Mouse (Mus musculus): ENCODE data around the gene Aqp5. TPM values are rescaled to one million over a fixed set of nuclear protein-coding genes. Genes with fewer than 3 reads are reported as not detected.
A peak's percentile ranks its signal among the peaks of the same experiment; 100 is the strongest.

The Aqp5 gene
- polyA plus RNA-seq, 1 experiment from 2014 or later = 0.15 TPM

- Histone ChIP-seq H3K27ac (ENCODE audit: low read depth, low read length) (peak overlapping the region; percentile 76), H3K4me2 (ENCODE audit: low read length) (no peak overlapping the region), H3K9ac (ENCODE audit: low read length) (no peak overlapping the region), H3K4me3 (ENCODE audit: low read depth, low read length) (no peak overlapping the region), H3K4me1 (ENCODE audit: control insufficient read depth, insufficient read depth, low read length) (no peaks in the 10 kb centered on the region), H3K9me3 (replicated peaks; ENCODE audit: control insufficient read depth, low read length) (no peaks in the 10 kb centered on the region), H3K36me3 (ENCODE audit: control insufficient read depth, insufficient read depth, low read length) (peaks cover 71% of the 10 kb centered on the region), H3K27me3 (replicated peaks; ENCODE audit: control insufficient read depth, insufficient read depth, low read length) (no peaks in the 10 kb centered on the region)
- DNase-seq (ENCODE audit: low spot score) (no peak), ATAC-seq (no peak)
- WGBS = 75% methylated on average over 12 of the region's 12 CpGs
These were observed 47.0 kb downstream of the Aqp5 start for GRCm38 (mm10) chr15:99637405-99638123.

GRCm38 (mm10) chr15:99638124-99638485 is 47.5 kb downstream of the Aqp5 start:
- peaks cover 66% of the 10 kb centered on the region for H3K36me3 ChIP-seq (ENCODE audit: control insufficient read depth, insufficient read depth, low read length)
- no peak overlapping the region for H3K4me2 ChIP-seq (ENCODE audit: low read length)
- H3K9me3 ChIP-seq (replicated peaks; ENCODE audit: control insufficient read depth, low read length) = no peaks in the 10 kb centered on the region
- no peak for DNase-seq (ENCODE audit: low spot score)
- ATAC-seq = no peak
- no peaks in the 10 kb centered on the region for H3K27me3 ChIP-seq (replicated peaks; ENCODE audit: control insufficient read depth, insufficient read depth, low read length)
- 89% methylated on average over 5 of the region's 5 CpGs for WGBS
- peak overlapping the region; percentile 76 for H3K27ac ChIP-seq (ENCODE audit: low read depth, low read length)
- H3K4me1 ChIP-seq (ENCODE audit: control insufficient read depth, insufficient read depth, low read length) = no peaks in the 10 kb centered on the region
- H3K4me3 ChIP-seq (ENCODE audit: low read depth, low read length) = no peak overlapping the region
- H3K9ac ChIP-seq (ENCODE audit: low read length) = no peak overlapping the region

DNA sequence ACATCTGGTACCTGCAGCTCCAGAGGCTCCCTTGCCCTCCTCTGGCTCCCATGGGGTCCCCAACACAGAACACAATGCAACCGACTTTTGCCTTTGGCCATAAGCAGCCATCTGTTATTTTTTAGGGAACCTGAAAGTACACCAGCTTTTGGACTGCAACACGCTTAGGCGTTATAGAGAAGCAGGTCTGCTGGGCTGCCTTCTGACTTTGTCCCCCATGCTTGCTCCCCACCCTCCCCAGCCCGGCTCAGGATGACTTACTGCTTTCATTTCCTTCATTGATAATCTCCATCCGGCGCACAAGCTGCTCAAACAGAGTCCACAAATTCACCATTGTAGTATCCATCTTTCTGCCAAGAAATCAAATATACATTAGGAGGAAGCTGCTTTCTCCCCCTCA is 52.0 kb downstream of the Aqp5 start:
- H3K27me3 ChIP-seq (replicated peaks; ENCODE audit: control insufficient read depth, insufficient read depth, low read length) = no peaks in the 10 kb centered on the region
- peaks cover 27% of the 10 kb centered on the region for H3K36me3 ChIP-seq (ENCODE audit: control insufficient read depth, insufficient read depth, low read length)
- peaks cover 16% of the 10 kb centered on the region for H3K4me1 ChIP-seq (ENCODE audit: control insufficient read depth, insufficient read depth, low read length)
- no peak for DNase-seq (ENCODE audit: low spot score)
- 86% methylated on average over 6 of the region's 6 CpGs for WGBS
- no peak overlapping the region for H3K27ac ChIP-seq (ENCODE audit: low read depth, low read length)
- H3K4me2 ChIP-seq (ENCODE audit: low read length) = no peak overlapping the region
- H3K4me3 ChIP-seq (ENCODE audit: low read depth, low read length) = no peak overlapping the region
- no peaks in the 10 kb centered on the region for H3K9me3 ChIP-seq (replicated peaks; ENCODE audit: control insufficient read depth, low read length)
- no peak overlapping the region for H3K9ac ChIP-seq (ENCODE audit: low read length)
- ATAC-seq = no peak

DNA sequence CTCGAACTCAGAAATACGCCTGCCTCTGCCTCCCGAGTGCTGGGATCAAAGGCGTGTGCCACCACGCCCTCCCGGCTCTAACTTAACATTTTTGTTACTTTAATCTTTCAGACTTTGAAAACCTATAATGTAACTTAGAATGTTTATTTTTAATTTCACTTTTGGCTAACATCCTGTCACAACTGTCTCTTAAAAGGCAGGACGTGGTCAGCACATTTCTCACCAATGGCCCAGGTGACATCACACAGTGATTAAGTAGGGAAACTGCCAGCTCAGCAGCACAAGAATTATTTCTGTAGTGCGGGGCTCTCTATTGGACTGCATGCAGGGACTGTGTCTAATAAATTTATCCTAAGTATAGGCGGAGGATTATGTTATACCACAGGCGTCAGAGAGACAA is 53.2 kb downstream of the Aqp5 start:
- Histone ChIP-seq H3K36me3 (ENCODE audit: control insufficient read depth, insufficient read depth, low read length) (peaks cover 16% of the 10 kb centered on the region), H3K27ac (ENCODE audit: low read depth, low read length) (no peak overlapping the region), H3K9me3 (replicated peaks; ENCODE audit: control insufficient read depth, low read length) (no peaks in the 10 kb centered on the region), H3K4me3 (ENCODE audit: low read depth, low read length) (no peak overlapping the region), H3K4me1 (ENCODE audit: control insufficient read depth, insufficient read depth, low read length) (peaks cover 25% of the 10 kb centered on the region), H3K9ac (ENCODE audit: low read length) (no peak overlapping the region), H3K27me3 (replicated peaks; ENCODE audit: control insufficient read depth, insufficient read depth, low read length) (no peaks in the 10 kb centered on the region), H3K4me2 (ENCODE audit: low read length) (no peak overlapping the region)
- 74% methylated on average over 10 of the region's 10 CpGs for WGBS
- ATAC-seq (no peak), DNase-seq (ENCODE audit: low spot score) (no peak)

Other genes with a start within 250 kb of the Aqp5 start
- 3.9 and 5.6 TPM in 2 replicates for gene Fmnl3, start 220.3 kb upstream of the Aqp5 start, polyA plus RNA-seq (2014; fragmentation: Nextera tagmentation; extraction: Ambion mirVana)
- 230 and 247 TPM in 2 replicates for gene Tmbim6, start 197.9 kb upstream of the Aqp5 start, polyA plus RNA-seq (2014; fragmentation: Nextera tagmentation; extraction: Ambion mirVana)
- gene Nckap5l, start 133.0 kb upstream of the Aqp5 start, polyA plus RNA-seq (2014; fragmentation: Nextera tagmentation; extraction: Ambion mirVana) = 9.1 and 12.4 TPM in 2 replicates
- gene Bcdin3d, start 116.1 kb upstream of the Aqp5 start, polyA plus RNA-seq (2014; fragmentation: Nextera tagmentation; extraction: Ambion mirVana) = 22.4 and 25.4 TPM in 2 replicates
- gene Faim2, start 62.6 kb upstream of the Aqp5 start, polyA plus RNA-seq (2014; fragmentation: Nextera tagmentation; extraction: Ambion mirVana) = 11.6 and 12.7 TPM in 2 replicates
- not detected in 2 replicates for gene Aqp2, start 11.7 kb upstream of the Aqp5 start, polyA plus RNA-seq (2014; fragmentation: Nextera tagmentation; extraction: Ambion mirVana)
- 0.10 TPM in 1 of 2 replicates, not detected in the other for gene Aqp6, start 10.6 kb downstream of the Aqp5 start, polyA plus RNA-seq (2014; fragmentation: Nextera tagmentation; extraction: Ambion mirVana)
- 74.2 and 78.9 TPM in 2 replicates for gene Racgap1, start 60.9 kb downstream of the Aqp5 start, polyA plus RNA-seq (2014; fragmentation: Nextera tagmentation; extraction: Ambion mirVana)
- 15.6 and 18.9 TPM in 2 replicates for gene Asic1, start 79.6 kb downstream of the Aqp5 start, polyA plus RNA-seq (2014; fragmentation: Nextera tagmentation; extraction: Ambion mirVana)
- 90.7 and 98.1 TPM in 2 replicates for gene Smarcd1, start 111.3 kb downstream of the Aqp5 start, polyA plus RNA-seq (2014; fragmentation: Nextera tagmentation; extraction: Ambion mirVana)
- gene Gm17349, start 114.7 kb downstream of the Aqp5 start, polyA plus RNA-seq (2014; fragmentation: Nextera tagmentation; extraction: Ambion mirVana) = not detected in 2 replicates
- gene Gpd1, start 126.7 kb downstream of the Aqp5 start, polyA plus RNA-seq (2014; fragmentation: Nextera tagmentation; extraction: Ambion mirVana) = 0.77 and 1.2 TPM in 2 replicates
- gene Cox14, start 134.8 kb downstream of the Aqp5 start, polyA plus RNA-seq (2014; fragmentation: Nextera tagmentation; extraction: Ambion mirVana) = 195 and 238 TPM in 2 replicates
- gene Cers5, start 182.1 kb downstream of the Aqp5 start, polyA plus RNA-seq (2014; fragmentation: Nextera tagmentation; extraction: Ambion mirVana) = 71.9 and 72.5 TPM in 2 replicates